Mouse (Mus musculus) regulatory T cell (primary cell): ENCODE measurements at regions not wholly inside any gene's neighbourhood (a gene's known extent, or its start where the extent isn't known, plus 50 kb on each side); places are given as distances from the start of the nearest gene placed in this dataset.

Source experiments
- in situ Hi-C: fragments of 300-600 bp; cut with MboI, MseI; formaldehyde crosslinking; loops from one replicate; pipeline ENCODE4 v1.15.1; 2025; ENCODE audit warnings: high pct_unique_total_duplicates

GRCm38 (mm10) chr2:43005686-43006085, 352.3 kb upstream of the Lrp1b start:
- in situ Hi-C loops, result no loop called here

- in situ Hi-C loops, result loop anchor here (10.0 kb wide), 1 partner anchor 1596 kb away; no protein-coding TSS in a partner anchor
Measured at GRCm38 (mm10) chr2:42991046-42991445, 337.6 kb upstream of the Lrp1b start.

- in situ Hi-C loops, result no loop called here
Measured at GRCm38 (mm10) chr2:42968741-42969140, 315.3 kb upstream of the Lrp1b start.
